Mouse (Mus musculus) brain, embryonic 14.5 days (tissue): ENCODE data around the gene Hspa12b.

Experiments
- CTCF ChIP-seq: fragments of 200-500 bp; IDR thresholded peaks from 2 replicates; pipeline ENCODE4 v1.5.1; 2012; ENCODE audit warnings: inconsistent platforms, mild to moderate bottlenecking, moderate library complexity, borderline replicate concordance; ENCODE audit not compliant: insufficient read depth, insufficient read length; ENCODE audit errors: extremely low read depth
- POLR2A ChIP-seq: fragments of 200-500 bp; IDR thresholded peaks from 2 replicates; pipeline ENCODE4 v1.6.1; 2012; ENCODE audit warnings: mild to moderate bottlenecking, inconsistent platforms, borderline replicate concordance; ENCODE audit not compliant: poor library complexity, insufficient read depth, insufficient read length, severe bottlenecking; ENCODE audit errors: extremely low read depth

DNA sequence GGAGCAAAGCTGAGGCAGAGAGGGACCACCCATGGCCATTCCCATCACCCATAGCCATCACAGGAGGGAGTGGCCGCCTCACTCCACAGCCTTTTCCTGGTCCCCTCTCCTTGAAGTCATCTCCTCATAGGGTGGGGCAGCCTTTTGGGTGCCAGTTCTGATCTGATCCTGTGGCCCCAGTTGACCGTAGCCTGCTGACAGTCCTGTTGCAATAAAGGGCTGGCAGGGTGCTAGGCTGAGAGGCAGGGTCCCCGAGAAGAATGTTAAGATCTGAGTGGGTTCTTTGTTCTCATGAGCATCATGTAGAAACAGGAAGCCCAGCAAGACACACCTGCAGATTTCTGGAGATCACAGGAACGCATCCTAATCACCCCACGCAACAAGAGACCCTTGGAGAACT lies 1.1 kb downstream of the Hspa12b start:
- TF ChIP-seq POLR2A = no peak
- TF ChIP-seq CTCF = no peak
